Mouse (Mus musculus): Measurements from ENCODE around the gene Agap1. TPM values are rescaled to one million over a fixed set of nuclear protein-coding genes. Genes with fewer than 3 reads are reported as not detected.
"Not testable (repeated sequence)": the region's sequence is repeated elsewhere in the genome, so short reads cannot be mapped to it uniquely, and the experiment has no call there.

Agap1 gene
- polyA plus RNA-seq, 1 experiment = 31.6 TPM

DNA sequence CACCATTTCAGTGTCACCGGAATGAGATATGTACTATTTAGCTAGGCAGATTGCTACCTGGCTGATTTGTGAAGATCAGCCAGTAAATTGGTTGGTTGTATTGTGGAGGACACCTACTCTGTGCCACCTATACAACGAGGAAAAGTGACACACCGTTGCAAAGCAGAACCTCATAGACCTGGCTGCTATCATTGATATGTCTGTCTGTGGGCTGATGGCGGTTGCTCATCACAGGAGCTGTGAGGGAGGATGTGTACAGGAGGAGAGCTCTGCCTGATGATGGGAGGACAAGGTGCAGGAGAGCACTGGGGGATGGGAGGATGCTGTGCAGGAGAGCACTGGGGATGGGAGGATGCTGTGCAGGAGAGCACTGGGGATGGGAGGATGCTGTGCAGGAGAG lies 46.7 kb downstream of the Agap1 start:
- Histone ChIP-seq H3K27ac (ENCODE audit: insufficient read depth, low read depth, low read length) (no peak overlapping the region), H3K27me3 (replicated peaks; ENCODE audit: control insufficient read depth, insufficient read depth, low read length) (no peaks in the 10 kb centered on the region), H3K4me1 (ENCODE audit: control insufficient read depth, insufficient read depth, low read length) (peaks cover 19% of the 10 kb centered on the region), H3K4me3 (ENCODE audit: insufficient read depth, low read depth, low read length) (no peak overlapping the region), H3K36me3 (ENCODE audit: control insufficient read depth, insufficient read depth, low read length) (no peaks in the 10 kb centered on the region)
- DNase-seq = no peak
- WGBS = 83% methylated on average over 4 of the region's 4 CpGs
- TF ChIP-seq POLR2A (IDR thresholded peaks at IDR 0.05; ENCODE audit: low read depth, low read length) (no peak), CTCF (conservative IDR thresholded peaks at IDR 0.05; ENCODE audit: insufficient read depth, insufficient read length, low read depth, low read length) (no peak)

- not testable (repeated sequence) for H3K4me3 ChIP-seq (ENCODE audit: insufficient read depth, low read depth, low read length); H3K27ac ChIP-seq (ENCODE audit: insufficient read depth, low read depth, low read length); H3K27me3 ChIP-seq (replicated peaks; ENCODE audit: control insufficient read depth, insufficient read depth, low read length); H3K36me3 ChIP-seq (ENCODE audit: control insufficient read depth, insufficient read depth, low read length)
- DNase-seq = peak; percentile 62
- H3K4me1 ChIP-seq (ENCODE audit: control insufficient read depth, insufficient read depth, low read length) = peaks cover 19% of the 10 kb centered on the region
Measured at GRCm38 (mm10) chr1:89501891-89502290, 47.3 kb downstream of the Agap1 start.

DNA sequence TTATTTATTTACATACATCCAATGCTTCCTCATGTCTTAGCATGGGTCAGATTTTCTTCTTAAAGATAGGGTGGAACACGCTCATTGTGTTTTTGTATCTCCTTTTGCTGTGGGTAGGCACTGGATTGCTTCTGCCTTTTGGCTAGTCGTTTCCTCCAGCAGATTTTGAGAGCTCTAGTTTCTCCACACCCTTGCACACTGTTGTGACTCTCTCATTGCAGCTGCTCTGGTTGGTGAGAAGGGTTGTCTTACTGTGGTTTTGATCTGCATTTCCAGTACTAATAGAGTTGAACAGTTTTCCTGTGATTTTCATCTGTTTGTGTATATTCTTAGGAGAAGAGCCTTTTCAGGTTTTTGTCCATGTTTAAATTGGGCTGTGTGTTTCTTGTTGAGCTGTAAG lies 54.6 kb downstream of the Agap1 start:
- Histone ChIP-seq H3K36me3 (ENCODE audit: control insufficient read depth, insufficient read depth, low read length) (no peaks in the 10 kb centered on the region), H3K4me3 (ENCODE audit: insufficient read depth, low read depth, low read length) (no peak overlapping the region), H3K4me1 (ENCODE audit: control insufficient read depth, insufficient read depth, low read length) (peaks cover 16% of the 10 kb centered on the region; the same call in 1 of the 2 replicates), H3K27ac (ENCODE audit: insufficient read depth, low read depth, low read length) (no peak overlapping the region), H3K27me3 (replicated peaks; ENCODE audit: control insufficient read depth, insufficient read depth, low read length) (no peaks in the 10 kb centered on the region)
- DNase-seq = no peak
- TF ChIP-seq POLR2A (IDR thresholded peaks at IDR 0.05; ENCODE audit: low read depth, low read length) (no peak), CTCF (conservative IDR thresholded peaks at IDR 0.05; ENCODE audit: insufficient read depth, insufficient read length, low read depth, low read length) (no peak)
- 75% methylated on average over 2 of the region's 2 CpGs for WGBS

DNA sequence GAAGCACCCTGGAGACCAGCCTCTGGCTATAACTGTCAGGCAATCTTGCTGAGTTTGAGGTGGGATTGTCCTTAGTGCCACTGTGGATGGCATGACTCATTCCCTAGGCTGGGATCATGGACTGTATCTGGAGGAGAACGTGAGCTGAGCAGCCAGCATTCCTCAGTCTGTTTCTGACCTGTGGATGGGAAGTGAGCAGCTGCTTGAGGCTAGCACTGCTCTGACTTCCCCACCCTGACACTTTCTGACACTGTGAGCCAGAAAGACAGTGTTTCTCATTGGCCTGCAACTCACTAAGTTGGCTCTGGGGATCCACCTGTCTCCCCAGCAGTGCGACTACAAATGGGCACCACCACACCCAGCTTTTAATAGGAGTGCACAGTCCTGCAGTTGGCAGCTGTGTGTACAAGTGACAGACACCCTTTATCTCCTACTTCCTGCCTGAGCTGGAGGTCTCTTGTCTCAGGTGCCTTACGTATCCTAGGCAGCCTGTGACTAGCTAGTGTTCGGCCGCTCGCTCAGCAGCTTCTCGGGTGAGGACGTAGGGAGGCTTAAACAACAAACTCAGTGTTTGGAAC lies 55.2 kb downstream of the Agap1 start:
- peaks cover 17% of the 10 kb centered on the region; the same call in 1 of the 2 replicates for H3K4me1 ChIP-seq (ENCODE audit: control insufficient read depth, insufficient read depth, low read length)
- no peak for TF ChIP-seq CTCF (conservative IDR thresholded peaks at IDR 0.05; ENCODE audit: insufficient read depth, insufficient read length, low read depth, low read length)
- TF ChIP-seq POLR2A (IDR thresholded peaks at IDR 0.05; ENCODE audit: low read depth, low read length) = no peak
- no peak overlapping the region for H3K4me3 ChIP-seq (ENCODE audit: insufficient read depth, low read depth, low read length)
- no peaks in the 10 kb centered on the region for H3K27me3 ChIP-seq (replicated peaks; ENCODE audit: control insufficient read depth, insufficient read depth, low read length)
- H3K36me3 ChIP-seq (ENCODE audit: control insufficient read depth, insufficient read depth, low read length) = no peaks in the 10 kb centered on the region
- no peak overlapping the region for H3K27ac ChIP-seq (ENCODE audit: insufficient read depth, low read depth, low read length)
- WGBS = 53% methylated on average over 8 of the region's 8 CpGs
- DNase-seq = no peak

GRCm38 (mm10) chr1:89510731-89511130 lies 56.1 kb downstream of the Agap1 start:
- Histone ChIP-seq H3K27me3 (replicated peaks; ENCODE audit: control insufficient read depth, insufficient read depth, low read length) (no peaks in the 10 kb centered on the region), H3K4me3 (ENCODE audit: insufficient read depth, low read depth, low read length) (no peak overlapping the region), H3K4me1 (ENCODE audit: control insufficient read depth, insufficient read depth, low read length) (peaks cover 17% of the 10 kb centered on the region; the same call in 1 of the 2 replicates), H3K36me3 (ENCODE audit: control insufficient read depth, insufficient read depth, low read length) (no peaks in the 10 kb centered on the region), H3K27ac (ENCODE audit: insufficient read depth, low read depth, low read length) (no peak overlapping the region)
- WGBS = 68% methylated on average over 8 of the region's 8 CpGs
- no peak for TF ChIP-seq POLR2A (IDR thresholded peaks at IDR 0.05; ENCODE audit: low read depth, low read length)
- DNase-seq = no peak

DNA sequence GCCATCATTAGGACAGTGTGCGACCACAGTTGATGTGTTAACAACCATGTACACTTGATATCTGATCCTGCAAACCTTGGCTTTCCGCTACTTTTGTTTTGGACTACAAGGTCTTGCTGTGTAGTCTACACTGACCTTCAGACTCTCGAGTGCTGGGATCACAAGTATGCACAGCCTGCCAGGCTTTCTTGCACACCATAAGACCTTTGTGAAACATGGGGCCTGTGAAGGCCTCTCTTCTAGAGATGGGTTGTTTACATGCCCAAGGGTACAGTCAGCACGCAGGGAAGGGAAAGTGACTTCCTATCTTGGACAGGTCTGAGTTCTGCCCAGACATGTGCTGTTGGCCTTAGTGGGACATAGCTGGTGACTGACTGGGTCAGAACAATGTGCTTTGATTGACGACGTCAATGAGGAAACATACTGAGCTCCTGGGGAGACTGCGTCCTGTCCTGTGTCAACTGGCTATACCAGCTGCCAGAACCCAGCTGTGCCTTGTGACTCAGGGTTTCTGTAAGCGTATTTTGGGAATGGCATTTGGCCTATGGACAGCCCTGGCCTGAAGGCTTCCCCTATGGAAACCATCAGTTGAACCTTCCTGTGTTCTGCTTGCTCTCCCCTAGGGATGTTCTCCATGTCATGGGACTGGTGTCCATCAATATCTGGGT lies 59.1 kb downstream of the Agap1 start:
- H3K27me3 ChIP-seq (replicated peaks; ENCODE audit: control insufficient read depth, insufficient read depth, low read length) = no peaks in the 10 kb centered on the region
- TF ChIP-seq CTCF (conservative IDR thresholded peaks at IDR 0.05; ENCODE audit: insufficient read depth, insufficient read length, low read depth, low read length) = no peak
- TF ChIP-seq POLR2A (IDR thresholded peaks at IDR 0.05; ENCODE audit: low read depth, low read length) = no peak
- peaks cover 17% of the 10 kb centered on the region; the same call in 1 of the 2 replicates for H3K4me1 ChIP-seq (ENCODE audit: control insufficient read depth, insufficient read depth, low read length)
- peak; percentile 44 for DNase-seq
- 66% methylated on average over 8 of the region's 8 CpGs for WGBS
- H3K4me3 ChIP-seq (ENCODE audit: insufficient read depth, low read depth, low read length) = no peak overlapping the region
- no peak overlapping the region for H3K27ac ChIP-seq (ENCODE audit: insufficient read depth, low read depth, low read length)
- H3K36me3 ChIP-seq (ENCODE audit: control insufficient read depth, insufficient read depth, low read length) = no peaks in the 10 kb centered on the region

DNA sequence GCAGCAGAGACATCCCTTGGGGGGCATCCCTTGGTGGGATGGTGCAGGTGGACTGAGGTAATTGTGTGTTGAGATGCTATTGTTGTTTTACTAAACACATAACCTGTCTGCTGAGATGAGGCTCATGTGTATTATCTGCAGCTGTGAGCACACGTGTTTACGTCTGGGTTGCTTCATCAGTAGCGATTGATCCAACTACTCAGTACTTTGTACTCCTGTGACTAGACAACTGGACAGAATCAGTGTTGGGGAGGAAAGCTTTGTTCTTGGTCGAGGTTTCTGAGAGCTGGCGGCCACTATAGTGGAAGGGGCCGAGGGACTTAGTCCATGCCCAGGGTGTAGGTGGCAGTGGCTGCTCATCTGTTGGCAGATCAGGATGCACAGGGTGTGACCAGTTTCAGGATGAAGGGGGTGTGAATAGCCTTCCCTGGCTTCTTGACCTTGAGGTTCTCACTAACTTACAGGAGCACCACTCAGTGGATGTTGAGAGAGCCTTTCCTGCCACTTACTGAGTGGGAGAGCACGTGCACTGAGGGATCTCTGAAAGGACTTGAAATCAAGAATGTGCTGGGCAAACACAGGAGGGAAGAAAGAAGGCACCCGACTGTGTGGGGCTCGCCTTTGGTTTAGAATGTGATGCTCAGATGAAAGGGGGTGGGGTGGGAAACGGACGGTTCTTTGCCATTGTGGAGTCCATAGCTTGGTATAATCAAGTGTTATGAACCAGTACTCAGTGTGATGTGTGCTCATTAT lies 61.4 kb downstream of the Agap1 start:
- no peak for DNase-seq
- no peaks in the 10 kb centered on the region for H3K36me3 ChIP-seq (ENCODE audit: control insufficient read depth, insufficient read depth, low read length)
- no peaks in the 10 kb centered on the region for H3K27me3 ChIP-seq (replicated peaks; ENCODE audit: control insufficient read depth, insufficient read depth, low read length)
- TF ChIP-seq CTCF (conservative IDR thresholded peaks at IDR 0.05; ENCODE audit: insufficient read depth, insufficient read length, low read depth, low read length) = no peak
- no peak for TF ChIP-seq POLR2A (IDR thresholded peaks at IDR 0.05; ENCODE audit: low read depth, low read length)
- WGBS = 86% methylated on average over 11 of the region's 11 CpGs
- H3K4me1 ChIP-seq (ENCODE audit: control insufficient read depth, insufficient read depth, low read length) = peaks cover 14% of the 10 kb centered on the region; the same call in 1 of the 2 replicates
- H3K27ac ChIP-seq (ENCODE audit: insufficient read depth, low read depth, low read length) = no peak overlapping the region
- no peak overlapping the region for H3K4me3 ChIP-seq (ENCODE audit: insufficient read depth, low read depth, low read length)

All from kidney, adult 2 months (tissue).